Mouse (Mus musculus) kidney, adult 2 months (tissue): ENCODE results near the gene Myo3b. TPM values are rescaled to one million over a fixed set of nuclear protein-coding genes. Genes with fewer than 3 reads are reported as not detected.
"Not testable (repeated sequence)": the region's sequence is repeated elsewhere in the genome, so short reads cannot be mapped to it uniquely, and the experiment has no call there.

Experiments used
- DNase-seq: peaks from one replicate; pipeline ENCODE4 v3.0.0; 2021
- H3K27ac ChIP-seq: fragments of 200-500 bp; 2 replicates; pipeline ENCODE4 v1.5.1; 2012; ENCODE audit warnings: low read depth, low read length, control low read depth, inconsistent platforms; ENCODE audit not compliant: insufficient read depth
- H3K27me3 ChIP-seq: fragments of 200-500 bp; replicated peaks from 2 replicates; pipeline ENCODE4 v1.6.1; 2012; ENCODE audit warnings: mild to moderate bottlenecking, moderate library complexity, low read length, inconsistent platforms; ENCODE audit not compliant: control insufficient read depth, insufficient read depth
- H3K36me3 ChIP-seq: fragments of 200-500 bp; 2 replicates; pipeline ENCODE4 v1.6.1; 2012; ENCODE audit warnings: mild to moderate bottlenecking, moderate library complexity, low read length, inconsistent platforms; ENCODE audit not compliant: control insufficient read depth, insufficient read depth
- H3K4me1 ChIP-seq: fragments of 200-500 bp; 2 replicates; pipeline ENCODE4 v1.6.1; 2011; ENCODE audit warnings: low read length; ENCODE audit not compliant: control insufficient read depth, insufficient read depth
- H3K4me3 ChIP-seq: fragments of 200-500 bp; 2 replicates; pipeline ENCODE4 v1.5.1; 2011; ENCODE audit warnings: mild to moderate bottlenecking, low read depth, low read length, control low read depth; ENCODE audit not compliant: insufficient read depth
- CTCF ChIP-seq: fragments of 200-500 bp; conservative IDR thresholded peaks from 2 replicates; pipeline ENCODE4 v1.5.1; 2011; ENCODE audit warnings: low read depth, mild to moderate bottlenecking, control low read depth, low read length, moderate library complexity, mixed read lengths; ENCODE audit not compliant: insufficient read depth, insufficient read length
- POLR2A ChIP-seq: fragments of 200-500 bp; IDR thresholded peaks from one replicate; pipeline ENCODE4 v1.6.1; 2011; ENCODE audit warnings: low read depth, low read length, control low read depth
- WGBS: fragments of 180-500 bp; shearing (Covaris S2); methylation state at CpG from one replicate; pipeline ENCODE4 v1.1.7; 2018; 5-methylcytosine and 5-hydroxymethylcytosine counted together
- polyA plus RNA-seq: library from polyadenylated mRNA; depleted of rRNA; stranded (reverse); fragments of >200 nt; gene quantifications from 2 replicates; pipeline ENCODE4 v1.2.3, GENCODE M21; 2012

Gene Myo3b
- polyA plus RNA-seq, 1 experiment, result 1.7 TPM

GRCm38 (mm10) chr2:70208411-70208810 lies 169.5 kb downstream of the Myo3b start:
- no peaks in the 10 kb centered on the region for H3K4me1 ChIP-seq
- TF ChIP-seq POLR2A (no peak), CTCF (no peak)
- no peak overlapping the region for H3K4me3 ChIP-seq
- no peaks in the 10 kb centered on the region for H3K36me3 ChIP-seq
- no peak for DNase-seq
- H3K27ac ChIP-seq, result no peak overlapping the region
- 84% methylated on average over 1 of the region's 1 CpGs for WGBS
- H3K27me3 ChIP-seq, result no peaks in the 10 kb centered on the region

- H3K4me3 ChIP-seq, result no peak overlapping the region
- no peaks in the 10 kb centered on the region for H3K36me3 ChIP-seq
- no peak for DNase-seq
- 88% methylated on average over 3 of the region's 3 CpGs for WGBS
- H3K27me3 ChIP-seq, result no peaks in the 10 kb centered on the region
- no peak overlapping the region for H3K27ac ChIP-seq
- H3K4me1 ChIP-seq, result no peaks in the 10 kb centered on the region
- TF ChIP-seq CTCF, result no peak
- no peak for TF ChIP-seq POLR2A
Observed at GRCm38 (mm10) chr2:70209790-70210189, 170.9 kb downstream of the Myo3b start.

GRCm38 (mm10) chr2:70210427-70211332 lies 171.8 kb downstream of the Myo3b start:
- WGBS, result 92% methylated on average over 22 of the region's 22 CpGs
- DNase-seq, result no peak
- no peaks in the 10 kb centered on the region for H3K4me1 ChIP-seq
- TF ChIP-seq CTCF, result no peak
- no peak for TF ChIP-seq POLR2A
- no peaks in the 10 kb centered on the region for H3K36me3 ChIP-seq
- no peak overlapping the region for H3K4me3 ChIP-seq
- no peaks in the 10 kb centered on the region for H3K27me3 ChIP-seq
- no peak overlapping the region for H3K27ac ChIP-seq

GRCm38 (mm10) chr2:70214401-70214800 lies 175.5 kb downstream of the Myo3b start:
- no peak for TF ChIP-seq CTCF
- no peak for TF ChIP-seq POLR2A
- Histone ChIP-seq H3K36me3 (no peaks in the 10 kb centered on the region), H3K4me3 (no peak overlapping the region), H3K27me3 (no peaks in the 10 kb centered on the region), H3K4me1 (no peaks in the 10 kb centered on the region), H3K27ac (no peak overlapping the region)
- 81% methylated on average over 8 of the region's 8 CpGs for WGBS
- no peak for DNase-seq

GRCm38 (mm10) chr2:70217800-70218199 lies 178.9 kb downstream of the Myo3b start:
- no peak overlapping the region for H3K27ac ChIP-seq
- DNase-seq, result no peak
- no peaks in the 10 kb centered on the region for H3K36me3 ChIP-seq
- no peak for TF ChIP-seq CTCF
- 81% methylated on average over 3 of the region's 3 CpGs for WGBS
- no peaks in the 10 kb centered on the region for H3K4me1 ChIP-seq
- no peak overlapping the region for H3K4me3 ChIP-seq
- no peaks in the 10 kb centered on the region for H3K27me3 ChIP-seq

GRCm38 (mm10) chr2:70218469-70218868 lies 179.5 kb downstream of the Myo3b start:
- Histone ChIP-seq H3K27me3 (no peaks in the 10 kb centered on the region), H3K4me1 (no peaks in the 10 kb centered on the region), H3K27ac (no peak overlapping the region), H3K36me3 (no peaks in the 10 kb centered on the region), H3K4me3 (no peak overlapping the region)
- TF ChIP-seq POLR2A (no peak), CTCF (no peak)
- DNase-seq, result no peak
- 59% methylated on average over 8 of the region's 8 CpGs for WGBS

- Histone ChIP-seq H3K27ac (no peak overlapping the region), H3K4me1 (no peaks in the 10 kb centered on the region), H3K27me3 (no peaks in the 10 kb centered on the region), H3K4me3 (no peak overlapping the region), H3K36me3 (no peaks in the 10 kb centered on the region)
- TF ChIP-seq CTCF (0 out of 2 replicates have a peak, but pooled peaks have one; percentile 12), POLR2A (no peak)
- peak; percentile 19 for DNase-seq
- whole genome bisulfite sequencing, result 11% methylated on average over 3 of the region's 3 CpGs
Observed at GRCm38 (mm10) chr2:70226679-70227078, 187.8 kb downstream of the Myo3b start.

GRCm38 (mm10) chr2:70234450-70234849 lies 195.5 kb downstream of the Myo3b start:
- H3K4me3 ChIP-seq, H3K4me1 ChIP-seq, H3K36me3 ChIP-seq, H3K27me3 ChIP-seq, DNase-seq, H3K27ac ChIP-seq: not testable (repeated sequence)
- WGBS, result 74% methylated on average over 4 of the region's 4 CpGs
